Mouse (Mus musculus) heart, embryonic 16.5 days (tissue): ENCODE results near the gene Pex7. TPM values are rescaled to one million over a fixed set of nuclear protein-coding genes. Genes with fewer than 3 reads are reported as not detected.
"Not testable (repeated sequence)": the region's sequence is repeated elsewhere in the genome, so short reads cannot be mapped to it uniquely, and the experiment has no call there.

Experiments
- ATAC-seq: fragments of 200-750 bp; cut with Nextera tagmentation; replicated peaks from 2 replicates; pipeline ENCODE4 v1.8.0; 2017; ENCODE audit warnings: moderate number of reproducible peaks; ENCODE audit not compliant: insufficient read depth, low FRiP score; ENCODE audit errors: extremely low read depth
- H3K27ac ChIP-seq: fragments of 300-500 bp; sonication (generic); 2 replicates; pipeline ENCODE4 v1.5.1; 2014; ENCODE audit warnings: mild to moderate bottlenecking, low read length, control low read depth, moderate library complexity
- H3K27me3 ChIP-seq: fragments of 300-500 bp; sonication (generic); 2 replicates; pipeline ENCODE4 v1.6.1; 2014; ENCODE audit warnings: low read length, mixed read lengths; ENCODE audit not compliant: control insufficient read depth, insufficient read depth
- H3K36me3 ChIP-seq: fragments of 300-500 bp; sonication (generic); 2 replicates; pipeline ENCODE4 v1.6.1; 2014; ENCODE audit not compliant: control insufficient read depth, insufficient read depth
- H3K4me1 ChIP-seq: fragments of 300-500 bp; sonication (generic); 2 replicates; pipeline ENCODE4 v1.6.1; 2014; ENCODE audit warnings: low read length, mixed read lengths; ENCODE audit not compliant: control insufficient read depth, insufficient read depth
- H3K4me2 ChIP-seq: fragments of 300-500 bp; sonication (generic); 2 replicates; pipeline ENCODE4 v1.6.1; 2014; ENCODE audit warnings: low read depth, mild to moderate bottlenecking, control low read depth, low read length
- H3K4me3 ChIP-seq: fragments of 300-500 bp; sonication (generic); 2 replicates; pipeline ENCODE4 v1.5.1; 2014; ENCODE audit warnings: mild to moderate bottlenecking, control low read depth, low read length
- H3K9ac ChIP-seq: fragments of 300-500 bp; sonication (generic); 2 replicates; pipeline ENCODE4 v1.6.1; 2014; ENCODE audit warnings: low read length, control low read depth
- H3K9me3 ChIP-seq: fragments of 300-500 bp; sonication (generic); replicated peaks from 2 replicates; pipeline ENCODE4 v1.6.1; 2016; ENCODE audit warnings: low read length; ENCODE audit not compliant: control insufficient read depth
- WGBS: fragments of 180-500 bp; shearing (Covaris S2); extraction: QIAGEN DNeasy Blood & Tissue Kit; methylation state at CpG from one replicate; pipeline ENCODE4 v1.1.7; 2014; 5-methylcytosine and 5-hydroxymethylcytosine counted together
- polyA plus RNA-seq: library from polyadenylated mRNA; unstranded; fragments of >200 nt; fragmentation: Nextera tagmentation; extraction: Ambion mirVana; gene quantifications from 2 replicates; pipeline ENCODE4 v1.2.1, GENCODE M21; 2015

Gene Pex7
- polyA plus RNA-seq, 1 experiment from 2014 or later: 41.4 TPM

DNA sequence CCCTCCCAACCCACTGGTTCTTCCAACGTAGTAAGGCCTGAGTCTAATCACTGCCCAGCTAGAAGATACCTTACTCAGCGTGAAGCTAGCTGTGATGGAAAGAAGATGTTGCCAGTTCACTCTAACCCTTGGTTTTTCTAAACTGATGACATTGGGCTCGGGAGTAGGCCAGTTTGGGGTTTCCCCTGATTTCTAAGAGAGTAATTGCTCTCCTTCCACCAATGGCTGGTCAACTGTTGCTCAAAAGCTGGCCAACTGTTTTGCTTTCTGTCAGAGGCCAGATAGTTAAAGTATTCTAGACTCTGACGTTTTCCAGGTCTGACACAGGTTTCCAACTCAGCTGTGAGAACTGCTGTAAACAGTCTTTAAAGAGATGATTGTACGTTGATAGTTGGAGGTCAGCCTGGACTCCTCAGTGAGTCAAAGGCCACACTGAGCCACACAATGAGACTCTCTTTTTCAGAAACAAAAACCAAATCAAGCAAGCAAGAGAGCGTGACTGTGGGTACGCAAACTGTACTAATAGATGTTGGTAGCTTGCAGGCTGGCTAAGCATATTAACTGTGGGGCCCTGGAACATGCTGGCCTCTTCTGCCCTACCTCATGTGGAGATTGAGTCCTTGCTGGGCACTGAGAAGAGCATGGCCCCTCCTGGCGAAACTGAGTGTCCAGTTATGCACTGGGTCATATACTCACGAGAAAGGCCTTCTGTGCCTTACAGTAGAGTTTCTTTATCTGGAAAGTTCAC is 29.6 kb upstream of the Pex7 start:
- H3K4me1 ChIP-seq: peaks cover 40% of the 10 kb centered on the region
- whole genome bisulfite sequencing: 63% methylated on average over 9 of the region's 9 CpGs
- H3K36me3 ChIP-seq: no peaks in the 10 kb centered on the region
- peak overlapping the region; percentile 28 for H3K4me3 ChIP-seq
- H3K9me3 ChIP-seq: no peaks in the 10 kb centered on the region
- no peaks in the 10 kb centered on the region for H3K27me3 ChIP-seq
- no peak for ATAC-seq
- peak overlapping the region; percentile 53 for H3K4me2 ChIP-seq
- H3K9ac ChIP-seq: no peak overlapping the region; the same call in 1 of the 2 replicates
- 0 out of 2 replicates have a peak overlapping the region, but pooled peaks have one; percentile 16 for H3K27ac ChIP-seq

DNA sequence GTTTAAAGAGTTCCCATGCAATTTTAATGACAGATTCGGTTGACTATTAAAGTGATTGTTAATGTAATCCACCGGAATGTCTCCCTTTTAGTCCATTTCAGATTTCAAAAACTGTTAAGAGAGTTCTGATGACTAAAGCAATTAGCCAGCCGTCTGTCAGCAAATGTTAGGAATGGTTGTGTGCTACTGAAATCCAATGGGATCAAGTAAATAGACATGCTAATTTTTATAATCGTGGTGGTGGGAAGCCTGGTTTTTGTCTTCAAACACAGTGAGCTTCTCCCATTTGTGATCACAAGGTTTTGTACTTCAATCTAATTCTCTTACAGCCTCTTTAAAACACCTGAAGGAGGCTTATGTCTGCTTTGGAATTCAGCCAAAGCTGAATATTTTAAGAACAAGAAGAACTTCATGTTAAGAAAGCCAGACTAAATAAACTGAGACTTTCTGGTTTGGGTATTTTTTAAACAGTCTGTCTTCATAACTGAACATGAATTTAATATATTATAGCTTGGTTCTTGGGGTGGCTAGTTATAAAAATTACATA is 28.4 kb upstream of the Pex7 start:
- Histone ChIP-seq H3K4me3 (peak overlapping the region; percentile 90), H3K4me1 (peaks cover 33% of the 10 kb centered on the region), H3K27me3 (no peaks in the 10 kb centered on the region), H3K36me3 (no peaks in the 10 kb centered on the region), H3K27ac (no peak overlapping the region), H3K9me3 (no peaks in the 10 kb centered on the region), H3K9ac (peak overlapping the region; percentile 91), H3K4me2 (peak overlapping the region; percentile 97)
- WGBS: 44% methylated on average over 4 of the region's 4 CpGs
- ATAC-seq: no peak

DNA sequence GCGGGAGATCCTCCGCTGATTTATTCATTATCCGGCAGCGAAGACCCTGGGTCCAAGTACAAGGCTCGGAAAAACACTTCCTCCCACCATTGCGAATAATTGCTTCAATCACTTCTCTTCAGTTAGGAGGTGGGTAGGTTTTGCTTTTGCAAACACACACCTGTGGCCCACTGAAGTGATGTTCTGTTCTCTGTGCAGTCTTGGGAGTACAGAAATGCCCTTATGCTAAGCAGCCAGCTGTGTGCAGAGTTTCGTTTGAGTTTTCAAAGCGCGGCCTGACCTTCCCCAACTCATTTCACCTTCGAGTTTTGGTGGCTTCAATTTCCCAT is 27.8 kb upstream of the Pex7 start:
- Histone ChIP-seq H3K4me3 (peak overlapping the region; percentile 90), H3K9ac (peak overlapping the region; percentile 91), H3K4me2 (peak overlapping the region; percentile 97), H3K4me1 (peaks cover 27% of the 10 kb centered on the region), H3K9me3 (no peaks in the 10 kb centered on the region), H3K27ac (peak overlapping the region; percentile 95), H3K27me3 (no peaks in the 10 kb centered on the region), H3K36me3 (no peaks in the 10 kb centered on the region)
- ATAC-seq: no peak
- 4% methylated on average over 10 of the region's 10 CpGs for WGBS

DNA sequence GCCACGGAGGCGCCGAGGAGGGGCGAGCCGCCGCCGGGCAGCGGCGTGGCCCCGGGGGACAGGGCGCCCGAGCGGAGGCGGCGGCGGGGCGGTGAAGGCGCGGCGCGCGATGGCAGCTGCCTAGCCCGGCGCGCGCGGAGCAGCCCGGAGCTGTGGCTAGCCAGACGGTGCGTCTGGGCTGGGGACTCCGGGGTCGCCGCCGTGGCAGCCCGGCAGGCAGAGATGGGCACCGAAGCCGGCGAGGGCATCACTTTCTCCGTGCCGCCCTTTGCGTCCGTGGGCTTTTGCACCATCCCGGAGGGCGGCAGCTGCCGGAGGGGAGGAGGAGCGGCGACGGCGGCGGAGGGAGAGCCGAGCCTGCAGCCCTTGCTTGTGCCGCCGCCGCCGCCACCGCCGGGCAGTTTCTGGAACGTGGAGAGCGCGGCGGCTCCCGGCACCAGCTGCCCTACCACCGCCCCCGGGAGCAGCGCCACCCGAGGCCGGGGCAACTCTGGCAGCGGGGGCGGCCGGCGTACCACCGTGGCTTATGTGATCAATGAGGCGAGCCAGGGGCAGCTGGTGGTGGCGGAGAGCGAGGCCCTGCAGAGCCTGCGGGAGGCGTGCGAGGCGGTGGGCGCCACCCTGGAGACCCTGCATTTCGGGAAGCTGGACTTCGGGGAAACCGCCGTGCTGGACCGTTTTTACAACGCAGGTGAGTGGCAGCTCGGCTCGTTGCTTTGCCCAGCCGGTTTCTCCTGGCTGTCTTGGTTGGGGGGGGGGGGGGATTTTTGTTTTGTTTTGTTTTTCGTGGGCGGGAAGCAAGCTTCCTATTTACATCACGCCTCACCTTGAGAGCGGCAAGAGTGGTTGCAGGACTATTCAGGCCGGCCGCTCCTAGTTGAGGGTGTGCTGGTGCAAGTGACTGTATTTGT is 27.1 kb upstream of the Pex7 start, which contains the start of gene Map3k5:
Gene Map3k5 (plus strand): TSS at position 89 of the 911 bp plus-strand sequence.
- peak within 1 kb of the TSS; percentile 95 for H3K27ac ChIP-seq
- peak within 1 kb of the TSS; percentile 97 for H3K4me2 ChIP-seq
- no peaks in the 10 kb centered on the region for H3K9me3 ChIP-seq
- H3K27me3 ChIP-seq: no peaks in the 10 kb centered on the region
- peak within 1 kb of the TSS; percentile 90 for H3K4me3 ChIP-seq
- H3K36me3 ChIP-seq: no peaks in the 10 kb centered on the region
- H3K9ac ChIP-seq: peak within 1 kb of the TSS; percentile 91
- ATAC-seq: peak; percentile 41
- under 1% methylated on average over 90 of the region's 95 CpGs for WGBS
- H3K4me1 ChIP-seq: peaks cover 22% of the 10 kb centered on the region

DNA sequence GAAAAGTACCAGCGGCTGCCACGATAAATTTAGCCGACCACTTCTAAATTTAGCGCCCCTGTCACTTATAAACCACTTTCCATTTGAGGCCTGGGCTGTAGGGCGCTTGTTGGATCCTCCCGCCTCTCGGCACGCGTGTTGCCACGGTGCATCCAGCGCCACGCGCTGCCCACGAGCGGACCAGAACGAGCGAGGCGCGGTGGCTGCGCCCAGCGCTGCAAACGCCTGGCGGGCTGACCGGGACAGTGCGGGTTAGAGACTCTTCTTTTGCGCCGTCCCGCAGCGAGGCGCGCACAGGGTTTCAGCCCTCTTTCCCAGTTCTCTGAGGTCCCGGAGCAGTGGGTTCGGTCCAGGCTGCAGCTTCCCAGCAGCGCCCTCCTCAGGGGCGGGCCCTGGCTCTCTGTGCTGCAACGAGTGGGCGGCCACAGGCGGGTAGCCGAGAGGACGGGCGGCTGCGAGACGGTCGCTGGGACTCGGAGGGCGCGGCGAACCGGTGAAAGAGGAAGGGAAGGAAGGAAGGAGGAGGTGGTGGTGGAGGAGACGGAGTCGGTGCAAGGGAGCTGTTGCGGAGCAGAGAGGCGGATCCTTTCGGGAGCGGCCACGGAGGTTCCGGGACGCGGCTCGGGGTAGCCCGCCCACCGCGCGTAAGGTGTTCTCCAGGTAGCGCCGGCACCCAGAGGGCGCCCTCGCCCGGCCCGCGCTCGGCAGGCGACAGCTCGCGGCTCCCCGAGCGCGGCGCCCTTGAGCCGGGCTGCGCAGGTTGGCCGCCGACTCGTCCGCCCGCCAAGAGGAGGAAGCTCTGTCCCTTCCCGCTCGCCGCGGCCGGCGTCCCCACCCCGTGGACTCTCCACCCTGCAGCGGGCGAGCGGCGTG is 26.3 kb upstream of the Pex7 start:
- H3K4me2 ChIP-seq: peak overlapping the region; percentile 97
- no peaks in the 10 kb centered on the region for H3K9me3 ChIP-seq
- peak overlapping the region; percentile 91 for H3K9ac ChIP-seq
- WGBS: under 1% methylated on average over 80 of the region's 97 CpGs
- H3K27ac ChIP-seq: peak overlapping the region; percentile 95
- ATAC-seq: peak; percentile 89
- H3K36me3 ChIP-seq: no peaks in the 10 kb centered on the region
- peak overlapping the region; percentile 90 for H3K4me3 ChIP-seq
- peaks cover 14% of the 10 kb centered on the region for H3K4me1 ChIP-seq
- no peaks in the 10 kb centered on the region for H3K27me3 ChIP-seq

DNA sequence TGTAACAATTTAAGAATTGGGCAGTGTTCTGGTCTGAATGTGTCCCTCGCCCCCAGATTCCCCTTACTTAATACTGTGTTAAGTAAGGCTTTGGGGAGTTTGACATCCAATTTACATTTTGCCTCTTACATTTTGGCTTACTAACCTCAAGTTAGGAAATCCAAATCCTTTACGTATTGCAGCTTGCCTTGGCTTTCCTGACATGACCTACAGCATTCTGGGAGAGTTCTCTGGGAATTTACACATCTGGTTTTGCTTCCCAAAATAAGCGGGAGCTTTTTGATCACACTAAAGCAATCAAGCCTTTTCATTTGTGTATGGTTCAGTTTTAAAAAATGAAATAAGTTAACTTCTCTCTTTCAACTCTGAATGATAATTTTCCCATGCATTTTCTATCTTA is 25.5 kb upstream of the Pex7 start:
- Histone ChIP-seq H3K27ac (peak overlapping the region; percentile 95), H3K27me3 (no peaks in the 10 kb centered on the region)

DNA sequence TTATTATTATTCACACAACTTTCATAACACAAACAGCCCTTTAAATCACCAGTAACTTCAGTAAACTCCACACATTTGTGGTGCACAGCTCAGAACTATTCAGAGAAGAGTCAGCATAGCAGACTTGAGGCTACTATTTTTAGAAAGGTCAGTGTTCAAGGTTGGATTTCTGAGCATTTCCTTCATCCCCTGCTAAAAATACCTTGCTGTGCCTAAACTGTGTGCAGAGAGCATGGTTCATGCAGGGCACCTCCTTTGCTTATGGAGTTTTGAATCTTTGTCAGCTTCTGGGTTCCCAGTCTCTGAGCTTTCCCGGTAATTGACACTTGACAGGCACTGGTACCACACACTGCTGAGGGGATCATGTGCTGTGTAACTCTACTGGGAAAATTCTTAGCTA is 20.7 kb upstream of the Pex7 start:
- peak overlapping the region; percentile 84 for H3K27ac ChIP-seq
- peak; percentile 73 for ATAC-seq

More for the DNA sequence above, 25.5 kb upstream of the Pex7 start:
- H3K36me3 ChIP-seq: no peaks in the 10 kb centered on the region
- H3K4me3 ChIP-seq: peak overlapping the region; percentile 90
- peak overlapping the region; percentile 97 for H3K4me2 ChIP-seq
- 39% methylated on average over 3 of the region's 3 CpGs for WGBS
- peaks cover 13% of the 10 kb centered on the region for H3K4me1 ChIP-seq
- H3K9me3 ChIP-seq: no peaks in the 10 kb centered on the region
- no peak for ATAC-seq
- peak overlapping the region; percentile 91 for H3K9ac ChIP-seq

DNA sequence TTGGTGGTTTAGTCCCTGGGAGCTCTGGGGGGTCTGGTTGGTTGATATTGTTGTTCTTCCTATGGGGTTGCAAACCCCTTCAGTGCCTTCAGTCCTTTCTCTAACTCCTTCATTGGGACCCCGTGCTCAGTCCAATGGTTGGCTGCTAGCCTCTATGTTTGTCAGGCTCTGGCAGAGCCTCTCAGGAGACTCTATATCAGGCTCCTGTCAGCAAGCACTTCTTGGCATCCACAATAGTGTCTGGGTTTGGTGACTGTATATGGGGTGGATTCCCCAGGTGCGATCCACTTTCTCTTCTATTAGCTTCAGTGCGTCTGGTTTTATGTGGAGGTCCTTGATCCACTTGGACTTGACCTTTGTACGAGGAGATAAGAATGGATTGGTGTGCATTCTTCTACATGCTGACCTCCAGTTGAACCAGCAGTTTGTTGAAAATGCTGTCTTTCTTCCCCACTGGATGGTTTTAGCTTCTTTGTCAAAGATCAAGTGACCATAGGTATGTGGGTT is 19.0 kb upstream of the Pex7 start:
- WGBS: 35% methylated on average over 4 of the region's 4 CpGs
- not testable (repeated sequence) for H3K36me3 ChIP-seq, H3K4me1 ChIP-seq, H3K9ac ChIP-seq, H3K4me3 ChIP-seq, H3K27me3 ChIP-seq, H3K4me2 ChIP-seq, ATAC-seq, H3K9me3 ChIP-seq
- H3K27ac ChIP-seq: peak overlapping the region; percentile 63

More for the DNA sequence above, 20.7 kb upstream of the Pex7 start:
- Histone ChIP-seq H3K4me1 (peaks cover 10% of the 10 kb centered on the region), H3K4me2 (no peak overlapping the region), H3K4me3 (no peak overlapping the region), H3K36me3 (no peaks in the 10 kb centered on the region), H3K9ac (no peak overlapping the region), H3K27me3 (no peaks in the 10 kb centered on the region), H3K9me3 (no peaks in the 10 kb centered on the region)
- 47% methylated on average over 1 of the region's 1 CpGs for WGBS
